Mouse (Mus musculus) forelimb bud, embryonic 11.5 days (tissue): ENCODE results near the gene Zfp804b.
A peak's percentile ranks its signal among the peaks of the same experiment; 100 is the strongest.
"Not testable (repeated sequence)": the region's sequence is repeated elsewhere in the genome, so short reads cannot be mapped to it uniquely, and the experiment has no call there.

Source experiments
- DNase-seq: peaks from one replicate; pipeline ENCODE4 v3.0.0-alpha.2; 2012; ENCODE audit warnings: low read depth, low spot score

The Zfp804b gene

GRCm38 (mm10) chr5:7344145-7345010 lies at the start of gene Zfp804b:
TSS of gene Zfp804b (minus strand) at chr5:7344756.
- DNase-seq = peak; percentile 44

GRCm38 (mm10) chr5:7364616-7365015 lies 20.1 kb upstream of the Zfp804b start:
- DNase-seq = not testable (repeated sequence)

- DNase-seq = peak; percentile 27
Measured at GRCm38 (mm10) chr5:7345011-7345389, 444 bp upstream of the Zfp804b start.

DNA sequence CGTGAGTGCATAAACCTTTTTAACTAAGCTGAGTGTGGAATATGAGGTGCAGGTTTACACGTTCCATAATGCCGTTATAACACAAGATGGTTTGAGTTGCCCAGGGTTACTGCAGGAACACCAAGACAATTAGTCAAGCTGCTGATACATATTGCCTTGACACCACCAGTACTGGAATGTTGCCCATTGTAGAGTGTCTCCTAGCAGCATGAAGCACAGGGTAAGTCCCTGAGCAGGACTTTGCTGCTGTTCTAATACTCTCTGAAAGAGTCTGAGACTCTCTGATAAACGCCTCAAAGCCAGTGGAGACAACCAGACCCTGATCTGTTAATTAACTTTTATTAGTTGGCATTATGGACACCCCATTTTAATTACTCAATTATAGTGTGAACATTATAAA lies 19.0 kb downstream of the Zfp804b start:
- DNase-seq = no peak

DNA sequence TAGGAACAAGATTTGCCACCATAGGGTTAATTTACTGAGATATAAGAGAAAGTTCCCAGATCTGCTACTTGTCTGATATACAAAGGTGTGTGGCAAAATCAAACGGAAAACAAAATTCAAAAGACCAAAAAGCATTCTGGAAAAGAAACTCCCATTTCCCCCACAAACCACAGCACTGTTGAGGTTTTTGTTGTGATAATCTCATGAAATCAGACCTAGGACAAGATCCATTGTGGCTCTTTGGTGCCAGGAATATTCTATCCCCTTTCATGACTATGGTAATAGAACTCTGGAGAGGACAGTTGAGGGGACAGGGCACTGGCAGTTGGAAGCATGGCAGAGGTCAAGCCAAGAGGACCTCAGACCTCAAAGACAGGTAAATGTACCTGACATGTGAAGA lies 40.7 kb downstream of the Zfp804b start, which contains the start of gene Tex47:
Gene Tex47 (plus strand): TSS at position 301 of the 400 bp plus-strand sequence.
- no peak for DNase-seq

DNA sequence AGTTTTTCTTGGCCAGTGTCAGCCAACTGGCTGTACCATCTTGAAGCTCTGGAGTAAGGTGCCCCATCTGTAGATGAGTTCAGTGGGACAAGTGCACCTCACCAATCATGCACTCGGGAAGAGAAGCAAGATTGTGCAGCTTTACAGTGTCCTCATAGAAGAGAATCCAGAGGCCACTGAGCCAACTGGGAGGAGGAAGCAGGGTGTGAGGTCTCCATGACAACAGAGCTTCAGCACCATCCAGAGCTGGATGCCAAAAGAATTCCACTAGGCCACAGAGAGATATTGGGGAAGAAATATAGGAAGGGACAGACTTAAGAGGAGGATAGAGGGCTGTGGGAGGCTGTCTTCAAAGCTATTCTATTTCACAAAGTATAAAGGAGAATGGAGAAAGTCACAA lies 41.6 kb downstream of the Zfp804b start:
- no peak for DNase-seq

- DNase-seq = no peak
Measured at GRCm38 (mm10) chr5:7284336-7284735, 60.2 kb downstream of the Zfp804b start.

DNA sequence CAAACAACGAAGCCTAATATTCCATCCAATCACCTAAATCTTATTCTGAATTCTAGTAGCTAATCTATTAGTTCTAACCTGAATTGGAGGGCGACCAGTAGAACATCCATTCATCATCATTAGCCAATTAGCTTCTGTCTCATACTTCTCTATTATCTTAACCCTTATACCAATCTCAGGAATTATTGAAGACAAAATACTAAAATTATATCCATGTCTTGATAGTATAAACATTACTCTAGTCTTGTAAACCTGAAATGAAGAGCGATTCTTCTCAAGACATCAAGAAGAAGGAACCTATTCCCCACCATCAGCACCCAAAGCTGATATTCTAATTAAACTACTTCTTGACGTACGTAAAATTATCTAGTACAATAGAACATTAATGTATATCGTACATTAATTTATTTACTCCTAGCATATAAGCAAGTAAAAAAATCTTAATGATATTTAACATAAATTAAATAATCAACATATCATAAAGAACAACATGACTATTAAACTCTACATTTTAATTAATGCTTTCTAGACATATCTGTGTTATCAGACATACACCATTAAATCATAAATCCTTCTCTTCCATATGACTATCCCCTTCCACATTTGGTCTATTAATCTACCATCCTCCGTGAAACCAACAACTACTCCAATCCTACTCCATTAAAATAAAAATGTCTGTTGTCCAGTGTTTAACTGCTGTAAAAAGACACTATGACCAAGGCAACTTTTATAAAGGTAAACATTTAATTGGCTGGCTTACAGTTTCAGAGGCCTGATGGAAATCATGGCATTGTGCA lies 67.7 kb downstream of the Zfp804b start:
- DNase-seq = no peak

DNA sequence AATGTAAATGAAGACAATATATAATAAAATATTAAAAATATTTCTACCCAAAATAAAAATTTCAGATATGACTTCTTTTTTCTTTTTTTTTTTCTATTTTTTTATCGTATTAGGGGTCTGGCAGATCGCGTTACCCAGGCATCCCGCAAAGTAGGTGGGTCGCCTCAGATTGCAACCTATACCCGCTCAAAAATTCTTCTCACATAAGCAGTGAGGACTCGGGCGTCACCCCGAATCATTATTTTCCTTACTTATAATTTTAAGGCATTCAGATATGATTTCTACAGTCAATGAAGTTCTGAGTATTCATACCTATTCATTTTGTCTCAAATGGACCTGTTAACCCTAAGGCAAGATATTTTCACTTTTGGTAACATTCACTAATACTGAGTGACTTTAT lies 167.0 kb downstream of the Zfp804b start:
- DNase-seq = no peak

DNA sequence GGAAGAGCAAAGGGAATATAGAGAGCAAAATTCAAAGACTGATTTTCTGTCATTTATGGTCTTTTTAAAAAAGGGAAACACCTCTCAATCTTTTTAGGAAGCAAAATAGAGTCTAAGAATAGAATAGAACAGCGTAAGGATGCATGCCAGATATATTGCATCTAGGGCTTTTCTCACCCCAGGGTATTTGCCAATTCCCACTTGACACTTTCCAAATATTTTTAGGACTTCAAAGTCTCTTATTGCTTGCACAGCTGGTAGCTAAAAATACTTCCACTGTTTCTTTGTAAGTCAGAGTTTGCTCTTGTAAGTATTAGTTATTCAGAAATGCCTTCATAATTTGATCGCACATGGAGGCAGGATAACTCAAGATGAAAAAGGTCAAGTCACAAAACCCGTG lies 204.9 kb downstream of the Zfp804b start:
- no peak for DNase-seq

DNA sequence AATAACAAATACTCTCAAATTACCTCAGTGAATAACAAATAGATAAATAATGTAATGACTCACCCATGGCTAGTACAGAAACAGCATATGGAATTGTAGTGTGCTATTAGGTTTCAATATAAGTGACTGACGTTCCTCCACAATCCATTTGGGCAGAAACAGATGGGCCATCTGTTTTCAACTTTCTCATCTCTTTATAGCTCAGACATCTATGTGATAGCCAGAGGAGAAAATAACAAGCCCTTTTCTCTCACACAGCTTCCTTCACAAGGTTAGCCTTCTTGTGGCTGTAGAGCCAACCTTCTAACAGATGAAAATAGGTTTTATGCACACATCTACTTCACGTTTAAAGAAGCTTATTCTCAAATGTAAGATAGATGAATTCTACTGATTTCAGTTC lies 242.2 kb downstream of the Zfp804b start:
- peak; percentile 0 for DNase-seq

GRCm38 (mm10) chr5:7073936-7074631 lies 270.5 kb downstream of the Zfp804b start:
- DNase-seq = no peak

GRCm38 (mm10) chr5:7007468-7007867 lies 337.1 kb downstream of the Zfp804b start:
- no peak for DNase-seq

- DNase-seq = no peak
Measured at GRCm38 (mm10) chr5:6983993-6984392, 360.6 kb downstream of the Zfp804b start.

GRCm38 (mm10) chr5:6934837-6935236 lies 409.7 kb downstream of the Zfp804b start:
- no peak for DNase-seq

- DNase-seq = no peak
Measured at GRCm38 (mm10) chr5:6911290-6911689, 433.3 kb downstream of the Zfp804b start.

DNA sequence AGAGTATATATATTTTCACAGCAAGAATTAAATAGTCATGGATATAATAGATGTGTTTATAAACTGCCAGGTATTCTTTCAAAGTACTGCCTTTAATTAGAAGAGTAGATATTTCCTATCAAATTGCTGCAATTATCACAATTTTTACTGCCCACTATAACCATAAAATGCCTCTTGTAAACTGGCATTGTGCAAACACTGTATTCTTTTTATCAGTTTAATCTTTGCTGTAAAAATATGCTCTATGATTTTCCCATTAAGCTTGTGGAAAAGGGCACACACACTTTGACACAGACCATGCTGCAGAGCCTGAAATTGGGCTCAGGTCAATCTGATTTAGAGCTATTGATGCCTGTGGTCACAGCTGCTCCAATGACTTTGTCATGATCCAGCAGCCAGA lies 463.2 kb downstream of the Zfp804b start:
- DNase-seq = no peak

DNA sequence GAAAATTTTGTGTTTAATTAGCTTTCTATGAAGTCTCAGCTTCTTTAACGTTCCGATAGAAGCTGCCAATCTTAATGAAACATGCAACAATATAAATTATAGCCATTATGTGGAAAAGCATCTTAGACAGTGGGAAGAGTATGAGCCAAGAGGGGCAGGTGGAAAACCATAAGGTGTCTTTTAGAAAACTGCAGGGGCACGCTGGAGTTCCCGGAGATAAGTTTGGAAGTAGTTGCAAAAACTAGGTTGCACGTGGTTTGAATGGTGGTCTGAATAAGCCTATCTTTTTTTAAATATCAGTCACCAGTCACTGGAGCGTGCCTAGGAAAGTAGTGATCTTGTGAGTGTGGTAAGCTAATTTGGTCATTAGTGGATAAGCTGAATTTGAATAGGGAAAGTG lies 473.0 kb downstream of the Zfp804b start:
- DNase-seq = no peak

DNA sequence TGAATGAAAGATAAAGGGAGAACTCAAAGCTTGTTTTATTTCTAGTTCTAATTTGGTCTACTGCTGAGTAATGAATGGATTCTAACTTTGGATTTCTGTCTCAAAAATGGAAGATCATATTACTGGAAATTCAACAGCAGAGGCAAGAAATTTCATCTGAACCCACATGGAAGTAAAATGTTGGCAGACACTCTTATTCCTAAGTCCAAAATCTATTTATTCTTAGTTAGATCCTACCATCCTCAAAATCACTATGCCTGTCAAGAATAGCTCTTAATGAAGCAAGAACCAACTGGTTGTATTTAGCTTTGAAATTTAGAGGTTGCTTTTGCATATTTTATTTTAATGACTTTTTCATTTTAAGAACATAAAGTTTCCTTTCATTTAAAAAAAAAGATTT lies 473.6 kb downstream of the Zfp804b start:
- DNase-seq = no peak

- no peak for DNase-seq
Measured at GRCm38 (mm10) chr5:6795396-6795795, 549.2 kb downstream of the Zfp804b start.

DNA sequence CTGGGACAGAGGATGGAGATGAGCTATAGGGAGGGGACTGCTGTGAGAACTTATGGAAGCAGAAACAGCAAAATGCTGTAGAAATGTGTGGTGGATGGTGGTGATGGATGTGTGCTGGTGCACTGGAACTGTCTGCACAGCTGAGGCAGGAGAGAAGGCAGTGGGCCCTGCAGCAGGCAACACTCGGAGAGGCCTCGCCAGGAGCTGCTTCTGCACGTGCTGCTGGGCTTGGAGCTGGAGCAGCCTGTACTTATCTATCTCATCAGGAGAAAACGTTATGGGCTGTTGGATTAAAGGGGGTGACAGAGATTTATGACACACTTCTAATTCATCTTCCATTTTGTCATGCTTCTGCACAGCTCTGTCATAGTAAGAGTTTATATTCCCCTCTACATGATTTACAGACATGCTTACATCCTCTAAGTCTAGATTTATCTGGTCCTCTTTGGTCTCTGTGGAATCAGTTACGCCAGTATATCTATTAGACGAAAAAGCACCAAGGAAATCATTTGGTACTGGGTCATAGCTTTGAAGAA lies 575.1 kb downstream of the Zfp804b start:
- no peak for DNase-seq
